Mouse (Mus musculus) forebrain, embryonic 12.5 days (tissue): ENCODE data around the gene Mef2b. TPM values are rescaled to one million over a fixed set of nuclear protein-coding genes. Genes with fewer than 3 reads are reported as not detected.

ENCODE experiments used
- ATAC-seq: fragments of 200-750 bp; cut with Nextera tagmentation; 2 replicates; pipeline ENCODE4 v1.8.0; 2017; ENCODE audit warnings: moderate TSS enrichment; ENCODE audit not compliant: low FRiP score
- H3K27ac ChIP-seq: fragments of 300-500 bp; sonication (generic); 2 replicates; pipeline ENCODE4 v1.5.1; 2016; ENCODE audit warnings: mild to moderate bottlenecking
- H3K27me3 ChIP-seq: fragments of 300-500 bp; sonication (generic); 2 replicates; pipeline ENCODE4 v1.6.1; 2016; ENCODE audit warnings: mild to moderate bottlenecking
- H3K36me3 ChIP-seq: fragments of 300-500 bp; sonication (generic); replicated peaks from 2 replicates; pipeline ENCODE4 v1.6.1; 2016; ENCODE audit warnings: mild to moderate bottlenecking
- H3K4me1 ChIP-seq: fragments of 300-500 bp; sonication (generic); 2 replicates; pipeline ENCODE4 v1.6.1; 2016
- H3K4me2 ChIP-seq: fragments of 300-500 bp; sonication (generic); 2 replicates; pipeline ENCODE4 v1.6.1; 2016; ENCODE audit warnings: mild to moderate bottlenecking, moderate library complexity
- H3K4me3 ChIP-seq: fragments of 300-500 bp; sonication (generic); replicated peaks from 2 replicates; pipeline ENCODE4 v1.5.1; 2016; ENCODE audit warnings: mild to moderate bottlenecking
- H3K9ac ChIP-seq: fragments of 300-500 bp; sonication (generic); 2 replicates; pipeline ENCODE4 v1.6.1; 2016; ENCODE audit warnings: mild to moderate bottlenecking
- H3K9me3 ChIP-seq: fragments of 300-500 bp; sonication (generic); 2 replicates; pipeline ENCODE4 v1.6.1; 2016
- WGBS: fragments of 180-500 bp; shearing (Covaris S2); methylation state at CpG from one replicate; pipeline ENCODE4 v1.1.7; 2016; 5-methylcytosine and 5-hydroxymethylcytosine counted together
- polyA plus RNA-seq: library from polyadenylated mRNA; unstranded; fragments of >200 nt; fragmentation: Nextera tagmentation; extraction: Ambion mirVana; gene quantifications from 2 replicates; pipeline ENCODE4 v1.2.1, GENCODE M21; 2016

The Mef2b gene
- polyA plus RNA-seq, 1 experiment from 2014 or later, result 1.6 TPM

GRCm38 (mm10) chr8:70118726-70119700 lies 20.5 kb upstream of the Mef2b start:
- H3K4me3 ChIP-seq, result peak overlapping the region; percentile 59
- H3K27me3 ChIP-seq, result peaks cover 65% of the 10 kb centered on the region
- H3K9ac ChIP-seq, result peak overlapping the region; percentile 91
- H3K36me3 ChIP-seq, result peaks cover 24% of the 10 kb centered on the region
- H3K9me3 ChIP-seq, result no peaks in the 10 kb centered on the region
- 4% methylated on average over 17 of the region's 17 CpGs for WGBS
- peak overlapping the region; percentile 98 for H3K27ac ChIP-seq
- ATAC-seq, result peak; percentile 89
- H3K4me1 ChIP-seq, result peaks cover 32% of the 10 kb centered on the region
- peak overlapping the region; percentile 86 for H3K4me2 ChIP-seq

GRCm38 (mm10) chr8:70120667-70121066 lies 18.8 kb upstream of the Mef2b start, which contains the start of gene Ncan:
Gene Ncan, minus strand, starts transcription at chr8:70120873.
- Histone ChIP-seq H3K27ac (peak within 1 kb of the TSS; percentile 98), H3K4me1 (peaks cover 32% of the 10 kb centered on the region), H3K27me3 (peaks cover 59% of the 10 kb centered on the region), H3K9ac (peak within 1 kb of the TSS; percentile 91), H3K4me2 (peak within 1 kb of the TSS; percentile 86), H3K9me3 (no peaks in the 10 kb centered on the region), H3K4me3 (peak within 1 kb of the TSS; percentile 59), H3K36me3 (peaks cover 8% of the 10 kb centered on the region)
- under 1% methylated on average over 19 of the region's 19 CpGs for WGBS
- peak; percentile 79 for ATAC-seq

- no peaks in the 10 kb centered on the region for H3K36me3 ChIP-seq
- peaks cover 41% of the 10 kb centered on the region for H3K27me3 ChIP-seq
- WGBS, result 55% methylated on average over 2 of the region's 2 CpGs
- no peak overlapping the region for H3K4me2 ChIP-seq
- H3K4me1 ChIP-seq, result peaks cover 17% of the 10 kb centered on the region
- H3K4me3 ChIP-seq, result no peak overlapping the region
- ATAC-seq, result no peak
- H3K9me3 ChIP-seq, result no peaks in the 10 kb centered on the region
- H3K9ac ChIP-seq, result no peak overlapping the region
- no peak overlapping the region for H3K27ac ChIP-seq
Observed at GRCm38 (mm10) chr8:70122863-70123262, 16.6 kb upstream of the Mef2b start.

- Histone ChIP-seq H3K9ac (no peak overlapping the region), H3K4me1 (peaks cover 3% of the 10 kb centered on the region), H3K4me2 (no peak overlapping the region), H3K27ac (no peak overlapping the region), H3K36me3 (no peaks in the 10 kb centered on the region), H3K27me3 (peaks cover 31% of the 10 kb centered on the region), H3K9me3 (no peaks in the 10 kb centered on the region), H3K4me3 (no peak overlapping the region)
- ATAC-seq, result no peak
- WGBS, result 75% methylated on average over 8 of the region's 8 CpGs
Observed at GRCm38 (mm10) chr8:70124992-70125391, 14.5 kb upstream of the Mef2b start.

- no peak for ATAC-seq
- H3K4me1 ChIP-seq, result peaks cover 11% of the 10 kb centered on the region
- H3K36me3 ChIP-seq, result peaks cover 6% of the 10 kb centered on the region; the same call in 1 of the 2 replicates
- H3K4me3 ChIP-seq, result no peak overlapping the region
- H3K9ac ChIP-seq, result no peak overlapping the region
- H3K27me3 ChIP-seq, result peaks cover 19% of the 10 kb centered on the region
- H3K27ac ChIP-seq, result no peak overlapping the region
- H3K9me3 ChIP-seq, result no peaks in the 10 kb centered on the region
- 72% methylated on average over 3 of the region's 3 CpGs for WGBS
- no peak overlapping the region for H3K4me2 ChIP-seq
Observed at GRCm38 (mm10) chr8:70128435-70128834, 11.1 kb upstream of the Mef2b start.

- ATAC-seq, result no peak
- Histone ChIP-seq H3K27me3 (peaks cover 11% of the 10 kb centered on the region), H3K4me1 (peaks cover 11% of the 10 kb centered on the region), H3K9ac (0 out of 2 replicates have a peak overlapping the region, but pooled peaks have one; percentile 12), H3K36me3 (peaks cover 15% of the 10 kb centered on the region), H3K9me3 (no peaks in the 10 kb centered on the region), H3K4me3 (no peak overlapping the region), H3K4me2 (no peak overlapping the region), H3K27ac (0 out of 2 replicates have a peak overlapping the region, but pooled peaks have one; percentile 25)
- 75% methylated on average over 9 of the region's 9 CpGs for WGBS
Observed at GRCm38 (mm10) chr8:70129309-70129952, 10.1 kb upstream of the Mef2b start.

- H3K36me3 ChIP-seq, result peaks cover 22% of the 10 kb centered on the region
- WGBS, result 83% methylated on average over 3 of the region's 3 CpGs
- no peak for ATAC-seq
- no peak overlapping the region for H3K9ac ChIP-seq
- H3K9me3 ChIP-seq, result no peaks in the 10 kb centered on the region
- H3K4me3 ChIP-seq, result no peak overlapping the region
- H3K27me3 ChIP-seq, result peaks cover 8% of the 10 kb centered on the region
- H3K4me2 ChIP-seq, result no peak overlapping the region
- peaks cover 11% of the 10 kb centered on the region for H3K4me1 ChIP-seq
- no peak overlapping the region for H3K27ac ChIP-seq
Observed at GRCm38 (mm10) chr8:70130066-70130465, 9.4 kb upstream of the Mef2b start.

- H3K4me1 ChIP-seq, result peaks cover 11% of the 10 kb centered on the region
- H3K4me2 ChIP-seq, result peak within 1 kb of the TSS; percentile 75
- no peaks in the 10 kb centered on the region for H3K27me3 ChIP-seq
- no peaks in the 10 kb centered on the region for H3K9me3 ChIP-seq
- H3K27ac ChIP-seq, result peak within 1 kb of the TSS; percentile 8; the same call in 1 of the 2 replicates
- H3K36me3 ChIP-seq, result peaks cover 34% of the 10 kb centered on the region
- peak within 1 kb of the TSS; percentile 81 for H3K4me3 ChIP-seq
- ATAC-seq, result peak; percentile 88
- H3K9ac ChIP-seq, result peak within 1 kb of the TSS; percentile 79
- 2% methylated on average over 37 of the region's 37 CpGs for WGBS
Observed at GRCm38 (mm10) chr8:70131166-70131883, 8.2 kb upstream of the Mef2b start, which contains the start of gene Nr2c2ap. Gene Nr2c2ap, plus strand, starts transcription at chr8:70131333.

- H3K27me3 ChIP-seq, result no peaks in the 10 kb centered on the region
- peaks cover 38% of the 10 kb centered on the region for H3K36me3 ChIP-seq
- 99% methylated on average over 5 of the region's 5 CpGs for WGBS
- H3K4me3 ChIP-seq, result no peak overlapping the region
- no peak overlapping the region for H3K4me2 ChIP-seq
- H3K9me3 ChIP-seq, result no peaks in the 10 kb centered on the region
- no peak for ATAC-seq
- no peak overlapping the region for H3K27ac ChIP-seq
- no peak overlapping the region for H3K9ac ChIP-seq
- H3K4me1 ChIP-seq, result peaks cover 21% of the 10 kb centered on the region
Observed at GRCm38 (mm10) chr8:70134086-70134485, 5.4 kb upstream of the Mef2b start.

GRCm38 (mm10) chr8:70134931-70135330 lies 4.6 kb upstream of the Mef2b start:
- Histone ChIP-seq H3K27ac (no peak overlapping the region), H3K36me3 (peaks cover 38% of the 10 kb centered on the region), H3K27me3 (no peaks in the 10 kb centered on the region), H3K9ac (no peak overlapping the region), H3K9me3 (no peaks in the 10 kb centered on the region), H3K4me1 (peaks cover 22% of the 10 kb centered on the region), H3K4me3 (no peak overlapping the region), H3K4me2 (no peak overlapping the region)
- 94% methylated on average over 9 of the region's 9 CpGs for WGBS
- no peak for ATAC-seq

- no peak overlapping the region for H3K4me2 ChIP-seq
- H3K4me3 ChIP-seq, result no peak overlapping the region
- WGBS, result 89% methylated on average over 4 of the region's 4 CpGs
- H3K27me3 ChIP-seq, result no peaks in the 10 kb centered on the region
- H3K27ac ChIP-seq, result no peak overlapping the region
- H3K9me3 ChIP-seq, result no peaks in the 10 kb centered on the region
- no peak for ATAC-seq
- peaks cover 38% of the 10 kb centered on the region for H3K36me3 ChIP-seq
- H3K4me1 ChIP-seq, result peaks cover 27% of the 10 kb centered on the region
- no peak overlapping the region for H3K9ac ChIP-seq
Observed at GRCm38 (mm10) chr8:70136591-70136990, 2.9 kb upstream of the Mef2b start.

- H3K27ac ChIP-seq, result no peak overlapping the region
- 78% methylated on average over 4 of the region's 4 CpGs for WGBS
- peak overlapping the region; percentile 69 for H3K4me2 ChIP-seq
- peak overlapping the region; percentile 64; the same call in 1 of the 2 replicates for H3K9ac ChIP-seq
- no peak overlapping the region; the same call in 1 of the 2 replicates for H3K4me3 ChIP-seq
- ATAC-seq, result no peak
- H3K4me1 ChIP-seq, result peaks cover 23% of the 10 kb centered on the region
- no peaks in the 10 kb centered on the region for H3K9me3 ChIP-seq
- peaks cover 50% of the 10 kb centered on the region for H3K36me3 ChIP-seq
- H3K27me3 ChIP-seq, result no peaks in the 10 kb centered on the region
Observed at GRCm38 (mm10) chr8:70137890-70138289, 1.6 kb upstream of the Mef2b start.
